Mouse (Mus musculus) spleen, adult 2 months (tissue): ENCODE data around the gene Tomm34.

Experiments
- CTCF ChIP-seq: fragments of 200-500 bp; IDR thresholded peaks from 2 replicates; pipeline ENCODE4 v1.5.1; 2011; ENCODE audit warnings: mild to moderate bottlenecking, inconsistent platforms; ENCODE audit not compliant: insufficient read depth, insufficient read length, insufficient replicate concordance; ENCODE audit errors: extremely low read depth
- POLR2A ChIP-seq: fragments of 200-500 bp; IDR thresholded peaks from 2 replicates; pipeline ENCODE4 v1.6.1; 2011; ENCODE audit warnings: low read depth, low read length, inconsistent platforms

DNA sequence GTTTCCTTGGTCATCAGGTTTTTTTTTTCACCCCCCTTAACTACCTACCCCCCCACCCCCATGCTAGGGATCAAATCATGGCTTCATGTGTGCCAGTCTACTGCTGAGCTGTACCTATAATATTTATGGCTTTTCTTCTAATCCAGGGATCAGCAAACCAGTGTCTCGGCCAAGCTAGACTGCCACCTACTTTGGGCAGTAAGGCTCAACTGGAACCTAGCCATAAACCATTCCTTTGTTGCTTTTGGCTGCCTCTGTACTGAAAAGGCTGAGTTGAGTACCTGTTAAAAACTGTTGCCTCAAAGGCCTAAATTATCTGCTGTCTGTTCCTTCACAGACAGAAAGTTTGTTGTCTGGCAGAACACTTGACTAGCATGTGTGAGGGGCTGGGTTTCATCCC, 31.0 kb upstream of the Tomm34 start:
- no peak for TF ChIP-seq CTCF
- TF ChIP-seq POLR2A: no peak
